Mouse (Mus musculus): ENCODE measurements around the gene Cacna1a. TPM values are rescaled to one million over a fixed set of nuclear protein-coding genes. Genes with fewer than 3 reads are reported as not detected.
A peak's percentile ranks its signal among the peaks of the same experiment; 100 is the strongest.
"Not testable (repeated sequence)": the region's sequence is repeated elsewhere in the genome, so short reads cannot be mapped to it uniquely, and the experiment has no call there.

Cacna1a gene
- total and polyA plus RNA-seq, 2 experiments from 2014 or later, result 15.4 to 134 TPM

DNA sequence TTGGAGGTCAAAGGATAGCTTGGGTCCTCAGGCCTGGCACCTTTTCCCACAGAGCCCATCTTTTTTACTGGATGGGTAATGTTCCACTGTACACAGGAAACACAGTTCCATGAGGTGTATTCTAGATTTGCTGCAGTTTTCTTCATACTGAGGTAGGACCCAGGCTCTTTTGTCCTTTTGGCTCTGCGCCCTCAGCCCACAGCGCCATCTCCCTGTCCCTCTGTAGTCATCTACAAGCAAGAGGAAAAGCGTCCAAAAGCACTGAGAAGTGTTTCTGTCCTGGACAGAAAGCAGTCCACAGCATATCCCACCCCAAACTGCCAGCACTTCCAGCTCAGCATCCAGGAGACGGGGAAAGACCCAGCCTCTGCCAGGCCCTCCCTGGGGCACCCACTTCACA is 114.4 kb downstream of the Cacna1a start:
- no peak for DNase-seq (ENCODE audit: low spot score)
- TF ChIP-seq CTCF (IDR thresholded peaks at IDR 0.05), result peak; percentile 19; the same call in 1 of the 2 replicates
- H3K27ac ChIP-seq (ENCODE audit: low read depth, low read length), result no peak overlapping the region
- H3K9me3 ChIP-seq (ENCODE audit: low read length), result no peaks in the 10 kb centered on the region
- no peak overlapping the region for H3K4me3 ChIP-seq (ENCODE audit: low read depth, low read length)
- H3K27me3 ChIP-seq (ENCODE audit: insufficient read depth, low read length), result no peaks in the 10 kb centered on the region
- no peak overlapping the region for H3K9ac ChIP-seq (replicated peaks; ENCODE audit: low read length, poor library complexity, severe bottlenecking)
- ATAC-seq (ENCODE audit: low FRiP score), result no peak
- no peaks in the 10 kb centered on the region for H3K36me3 ChIP-seq (ENCODE audit: insufficient read depth, low read length)
- WGBS, result 85% methylated on average over 4 of the region's 4 CpGs
- no peak overlapping the region for H3K4me2 ChIP-seq (ENCODE audit: low read depth, low read length, poor library complexity, severe bottlenecking)
- H3K4me1 ChIP-seq (ENCODE audit: insufficient read depth, low read length), result no peaks in the 10 kb centered on the region

DNA sequence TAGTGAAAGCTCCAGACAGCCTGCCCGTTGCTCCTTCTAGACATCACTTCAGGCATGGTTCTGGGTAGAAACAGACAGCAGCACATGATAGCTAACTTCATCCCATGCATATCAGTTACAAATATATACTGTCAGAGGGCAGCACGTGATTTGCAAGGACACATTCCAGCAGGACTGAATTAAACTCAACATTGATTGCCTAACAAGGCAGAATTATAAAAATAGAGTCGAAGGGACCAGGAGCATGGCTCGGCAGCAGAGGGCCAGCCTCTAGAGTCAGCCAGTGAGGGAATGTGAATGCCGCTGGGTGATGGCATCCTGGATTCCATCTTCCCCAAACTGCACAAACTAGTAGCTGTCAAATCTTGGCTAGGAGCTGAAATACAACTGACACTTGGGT is 119.0 kb downstream of the Cacna1a start:
- TF ChIP-seq CTCF (IDR thresholded peaks at IDR 0.05), result no peak
- DNase-seq (ENCODE audit: low spot score) (no peak), ATAC-seq (ENCODE audit: low FRiP score) (no peak)
- H3K9ac ChIP-seq (replicated peaks; ENCODE audit: low read length, poor library complexity, severe bottlenecking), result no peak overlapping the region
- no peaks in the 10 kb centered on the region for H3K9me3 ChIP-seq (ENCODE audit: low read length)
- H3K27ac ChIP-seq (ENCODE audit: low read depth, low read length), result no peak overlapping the region
- H3K36me3 ChIP-seq (ENCODE audit: insufficient read depth, low read length), result peaks cover 3% of the 10 kb centered on the region
- H3K4me2 ChIP-seq (ENCODE audit: low read depth, low read length, poor library complexity, severe bottlenecking), result no peak overlapping the region
- H3K4me3 ChIP-seq (ENCODE audit: low read depth, low read length), result no peak overlapping the region
- 84% methylated on average over 5 of the region's 5 CpGs for whole genome bisulfite sequencing
- no peaks in the 10 kb centered on the region for H3K4me1 ChIP-seq (ENCODE audit: insufficient read depth, low read length)
- no peaks in the 10 kb centered on the region for H3K27me3 ChIP-seq (ENCODE audit: insufficient read depth, low read length)

DNA sequence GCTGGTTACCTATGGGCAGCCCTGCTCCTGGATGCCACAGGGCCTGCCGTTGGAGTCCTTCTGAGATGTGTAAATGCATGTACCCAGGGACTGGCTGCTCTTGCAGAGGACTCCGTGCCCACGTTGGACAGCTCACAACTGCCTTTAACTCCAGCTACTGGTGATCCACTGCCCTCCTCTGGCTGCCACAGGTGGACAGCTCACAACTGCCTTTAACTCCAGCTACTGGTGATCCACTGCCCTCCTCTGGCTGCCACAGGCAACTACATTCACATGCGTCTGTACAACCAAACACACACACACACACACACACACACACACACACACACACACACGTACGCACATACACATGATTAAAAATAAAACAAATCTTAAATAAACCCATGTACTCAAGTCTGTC is 121.5 kb downstream of the Cacna1a start:
- H3K9ac ChIP-seq (replicated peaks; ENCODE audit: low read length, poor library complexity, severe bottlenecking); H3K4me2 ChIP-seq (ENCODE audit: low read depth, low read length, poor library complexity, severe bottlenecking); H3K27me3 ChIP-seq (ENCODE audit: insufficient read depth, low read length); H3K4me3 ChIP-seq (ENCODE audit: low read depth, low read length); H3K36me3 ChIP-seq (ENCODE audit: insufficient read depth, low read length); H3K4me1 ChIP-seq (ENCODE audit: insufficient read depth, low read length); H3K27ac ChIP-seq (ENCODE audit: low read depth, low read length); ATAC-seq (ENCODE audit: low FRiP score); H3K9me3 ChIP-seq (ENCODE audit: low read length): not testable (repeated sequence)
- 80% methylated on average over 6 of the region's 6 CpGs for WGBS
- DNase-seq (ENCODE audit: low spot score), result peak; percentile 11
- TF ChIP-seq CTCF (IDR thresholded peaks at IDR 0.05), result peak; percentile 60

DNA sequence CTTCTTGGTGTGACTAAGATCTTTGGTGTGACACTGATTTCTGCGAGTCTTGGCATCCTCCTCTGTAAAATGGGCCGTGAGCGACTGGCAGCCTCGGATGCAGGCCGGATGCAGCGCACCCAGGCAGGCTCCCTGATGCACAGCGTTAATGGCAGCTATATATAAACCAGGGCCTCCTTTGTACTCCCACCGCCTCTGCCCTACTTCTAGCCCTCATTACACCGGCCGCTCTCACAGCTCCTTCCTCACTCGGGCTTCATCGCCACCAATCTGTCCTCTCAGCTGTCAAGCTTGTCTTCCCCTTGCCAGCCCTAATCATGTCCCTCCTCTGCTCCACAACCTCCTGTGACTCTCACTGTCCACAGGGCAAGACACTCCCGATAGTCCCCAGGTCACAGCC is 123.4 kb downstream of the Cacna1a start:
- no peak for TF ChIP-seq CTCF (IDR thresholded peaks at IDR 0.05)
- H3K27me3 ChIP-seq (ENCODE audit: insufficient read depth, low read length), result no peaks in the 10 kb centered on the region
- ATAC-seq (ENCODE audit: low FRiP score) (no peak), DNase-seq (ENCODE audit: low spot score) (no peak)
- no peaks in the 10 kb centered on the region for H3K4me1 ChIP-seq (ENCODE audit: insufficient read depth, low read length)
- no peak overlapping the region for H3K4me3 ChIP-seq (ENCODE audit: low read depth, low read length)
- H3K27ac ChIP-seq (ENCODE audit: low read depth, low read length), result no peak overlapping the region
- H3K4me2 ChIP-seq (ENCODE audit: low read depth, low read length, poor library complexity, severe bottlenecking), result no peak overlapping the region
- 79% methylated on average over 13 of the region's 13 CpGs for WGBS
- peaks cover 3% of the 10 kb centered on the region for H3K36me3 ChIP-seq (ENCODE audit: insufficient read depth, low read length)
- no peak overlapping the region for H3K9ac ChIP-seq (replicated peaks; ENCODE audit: low read length, poor library complexity, severe bottlenecking)
- H3K9me3 ChIP-seq (ENCODE audit: low read length), result no peaks in the 10 kb centered on the region

DNA sequence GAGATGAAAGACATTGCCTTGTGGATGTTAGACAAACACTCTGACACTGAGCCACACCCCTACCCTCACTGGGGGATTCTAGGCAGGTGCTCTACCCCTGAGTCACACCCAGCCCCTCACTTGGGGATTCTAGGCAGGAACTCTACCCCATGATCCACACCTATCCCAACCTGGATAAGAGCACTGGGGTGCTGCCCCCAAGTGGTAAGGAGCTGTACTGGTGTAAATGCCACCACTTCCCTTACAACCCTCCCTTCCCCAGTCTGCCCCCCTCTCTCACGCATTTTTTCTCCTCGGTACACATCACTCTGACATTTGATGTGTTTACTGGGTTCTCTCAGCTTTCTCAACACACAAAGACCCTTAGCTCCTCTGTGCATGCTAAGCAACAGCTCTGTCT is 125.5 kb downstream of the Cacna1a start:
- Histone ChIP-seq H3K9me3 (ENCODE audit: low read length) (no peaks in the 10 kb centered on the region), H3K4me3 (ENCODE audit: low read depth, low read length) (no peak overlapping the region), H3K27me3 (ENCODE audit: insufficient read depth, low read length) (no peaks in the 10 kb centered on the region), H3K27ac (ENCODE audit: low read depth, low read length) (no peak overlapping the region), H3K4me2 (ENCODE audit: low read depth, low read length, poor library complexity, severe bottlenecking) (no peak overlapping the region), H3K9ac (replicated peaks; ENCODE audit: low read length, poor library complexity, severe bottlenecking) (no peak overlapping the region), H3K36me3 (ENCODE audit: insufficient read depth, low read length) (peaks cover 12% of the 10 kb centered on the region; the same call in 1 of the 2 replicates), H3K4me1 (ENCODE audit: insufficient read depth, low read length) (no peaks in the 10 kb centered on the region)
- peak; percentile 74 for TF ChIP-seq CTCF (IDR thresholded peaks at IDR 0.05)
- DNase-seq (ENCODE audit: low spot score), result peak; percentile 39
- ATAC-seq (ENCODE audit: low FRiP score), result peak; percentile 50; the same call in 1 of the 2 replicates
- WGBS, result 8% methylated on average over 2 of the region's 2 CpGs

DNA sequence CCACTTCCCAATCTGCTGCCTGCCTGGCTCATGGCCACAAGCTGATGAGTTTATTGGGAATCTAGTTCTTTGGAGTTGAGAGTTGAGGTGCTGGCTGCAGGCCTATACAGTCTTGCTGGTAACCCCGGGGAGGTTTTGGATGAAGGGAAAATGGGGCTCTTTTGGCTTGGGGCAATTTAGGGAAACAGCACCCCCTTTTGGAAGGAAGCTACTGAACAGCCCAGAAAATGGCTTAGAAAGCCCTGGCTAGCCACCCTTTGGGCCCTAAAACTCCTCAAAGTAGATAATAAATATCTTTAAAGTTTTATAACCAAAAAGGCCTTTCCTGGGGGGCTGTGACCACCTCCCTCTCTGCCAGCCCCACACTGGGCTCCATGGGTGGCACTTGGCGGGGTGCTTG is 129.9 kb downstream of the Cacna1a start:
- Histone ChIP-seq H3K36me3 (ENCODE audit: insufficient read depth, low read length) (peaks cover 31% of the 10 kb centered on the region), H3K4me1 (ENCODE audit: insufficient read depth, low read length) (no peaks in the 10 kb centered on the region), H3K27me3 (ENCODE audit: insufficient read depth, low read length) (no peaks in the 10 kb centered on the region), H3K27ac (ENCODE audit: low read depth, low read length) (no peak overlapping the region), H3K9me3 (ENCODE audit: low read length) (no peaks in the 10 kb centered on the region), H3K4me3 (ENCODE audit: low read depth, low read length) (no peak overlapping the region), H3K4me2 (ENCODE audit: low read depth, low read length, poor library complexity, severe bottlenecking) (no peak overlapping the region), H3K9ac (replicated peaks; ENCODE audit: low read length, poor library complexity, severe bottlenecking) (no peak overlapping the region)
- TF ChIP-seq CTCF (IDR thresholded peaks at IDR 0.05), result no peak
- WGBS, result 58% methylated on average over 2 of the region's 2 CpGs
- ATAC-seq (ENCODE audit: low FRiP score) (no peak), DNase-seq (ENCODE audit: low spot score) (no peak)
